Mouse (Mus musculus): Measurements from ENCODE around the gene Snx17. TPM values are rescaled to one million over a fixed set of nuclear protein-coding genes. Genes with fewer than 3 reads are reported as not detected.

Snx17 gene
- polyA plus RNA-seq, 1 experiment = 134 TPM

- Histone ChIP-seq H3K4me3 (ENCODE audit: control insufficient read depth, insufficient read depth, low read length) (no peak overlapping the region), H3K27me3 (ENCODE audit: control insufficient read depth, insufficient read depth, low read length) (no peaks in the 10 kb centered on the region), H3K4me1 (replicated peaks; ENCODE audit: control insufficient read depth, insufficient read depth, low read length) (no peaks in the 10 kb centered on the region), H3K27ac (ENCODE audit: control insufficient read depth, insufficient read depth, low read length) (no peak overlapping the region), H3K36me3 (ENCODE audit: control insufficient read depth, insufficient read depth, low read length) (peaks cover 77% of the 10 kb centered on the region)
- TF ChIP-seq CTCF (IDR thresholded peaks at IDR 0.05; ENCODE audit: borderline replicate concordance, control insufficient read depth, extremely low read depth, insufficient read depth, low read length, poor library complexity) (no peak), POLR2A (IDR thresholded peaks at IDR 0.05; ENCODE audit: control insufficient read depth, extremely low read depth, insufficient read depth, low read length, poor library complexity) (no peak)
- WGBS = 98% methylated on average over 1 of the region's 1 CpGs
- DNase-seq = no peak
Observed at GRCm38 (mm10) chr5:31164878-31165277, 28.1 kb upstream of the Snx17 start.

- no peak overlapping the region for H3K4me3 ChIP-seq (ENCODE audit: control insufficient read depth, insufficient read depth, low read length)
- 98% methylated on average over 4 of the region's 4 CpGs for WGBS
- no peak overlapping the region for H3K27ac ChIP-seq (ENCODE audit: control insufficient read depth, insufficient read depth, low read length)
- no peak for TF ChIP-seq POLR2A (IDR thresholded peaks at IDR 0.05; ENCODE audit: control insufficient read depth, extremely low read depth, insufficient read depth, low read length, poor library complexity)
- TF ChIP-seq CTCF (IDR thresholded peaks at IDR 0.05; ENCODE audit: borderline replicate concordance, control insufficient read depth, extremely low read depth, insufficient read depth, low read length, poor library complexity) = no peak
- no peaks in the 10 kb centered on the region for H3K27me3 ChIP-seq (ENCODE audit: control insufficient read depth, insufficient read depth, low read length)
- no peaks in the 10 kb centered on the region for H3K4me1 ChIP-seq (replicated peaks; ENCODE audit: control insufficient read depth, insufficient read depth, low read length)
- no peak for DNase-seq
- H3K36me3 ChIP-seq (ENCODE audit: control insufficient read depth, insufficient read depth, low read length) = peaks cover 96% of the 10 kb centered on the region
Observed at GRCm38 (mm10) chr5:31168630-31169029, 24.4 kb upstream of the Snx17 start.

GRCm38 (mm10) chr5:31179301-31179765 is 13.7 kb upstream of the Snx17 start:
- H3K27ac ChIP-seq (ENCODE audit: control insufficient read depth, insufficient read depth, low read length) = peak overlapping the region; percentile 96

DNA sequence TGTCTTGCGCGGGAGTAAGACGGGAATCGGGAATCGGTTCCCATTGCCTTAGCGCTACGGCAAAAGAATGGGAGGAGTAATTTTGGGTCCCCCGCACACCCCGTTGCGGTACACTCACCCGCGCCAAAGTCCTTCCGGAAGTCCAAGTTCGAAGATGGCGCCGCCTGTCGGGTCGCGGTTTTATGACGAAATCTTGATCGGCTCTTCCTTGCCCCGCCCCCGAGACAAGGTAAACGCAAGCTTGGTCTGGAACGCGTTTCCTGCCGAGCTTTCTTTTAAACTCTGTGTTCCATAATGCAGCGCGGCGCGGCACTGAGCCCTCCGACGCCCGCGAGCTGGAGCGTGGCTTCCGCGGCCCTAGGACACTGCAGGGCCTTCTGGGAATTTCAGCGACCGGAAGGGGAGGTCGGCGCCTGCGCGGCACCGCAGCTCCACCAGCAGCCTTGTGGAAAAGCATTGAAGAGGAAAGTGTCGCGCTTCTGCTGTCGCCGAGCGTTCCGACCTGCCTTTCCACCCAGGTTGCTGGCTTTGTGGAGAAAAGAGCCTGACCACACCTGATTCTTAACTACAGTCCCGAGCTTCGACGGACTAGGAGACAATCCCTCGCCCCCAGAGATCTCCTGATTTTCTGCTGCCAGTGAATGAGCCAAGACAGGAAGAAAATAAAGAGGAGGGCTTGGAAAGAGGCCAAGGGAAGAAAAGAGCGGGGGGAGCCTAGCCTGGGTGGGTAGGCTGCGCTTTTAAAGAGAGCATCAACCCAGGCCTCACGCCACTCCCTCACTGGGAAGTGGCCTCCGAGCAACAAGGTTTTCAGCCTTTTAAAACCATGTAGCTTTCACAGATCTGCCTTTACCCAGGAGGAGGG is 13.0 kb upstream of the Snx17 start, which contains the start of the genes Gm29609 and Gtf3c2:
Gene Gm29609 (minus strand): TSS at position 146 of the 865 bp plus-strand sequence.
Gene Gtf3c2 (minus strand): TSS at position 379 of the 865 bp plus-strand sequence.
- Histone ChIP-seq H3K4me1 (replicated peaks; ENCODE audit: control insufficient read depth, insufficient read depth, low read length) (peaks cover 4% of the 10 kb centered on the region), H3K27me3 (ENCODE audit: control insufficient read depth, insufficient read depth, low read length) (no peaks in the 10 kb centered on the region), H3K36me3 (ENCODE audit: control insufficient read depth, insufficient read depth, low read length) (no peaks in the 10 kb centered on the region), H3K27ac (ENCODE audit: control insufficient read depth, insufficient read depth, low read length) (peak within 1 kb of the TSS; percentile 96), H3K4me3 (ENCODE audit: control insufficient read depth, insufficient read depth, low read length) (peak within 1 kb of the TSS; percentile 85)
- DNase-seq = peak; percentile 96
- TF ChIP-seq CTCF (IDR thresholded peaks at IDR 0.05; ENCODE audit: borderline replicate concordance, control insufficient read depth, extremely low read depth, insufficient read depth, low read length, poor library complexity) = 0 out of 2 replicates have a peak, but pooled peaks have one; percentile 45
- peak; percentile 90 for TF ChIP-seq POLR2A (IDR thresholded peaks at IDR 0.05; ENCODE audit: control insufficient read depth, extremely low read depth, insufficient read depth, low read length, poor library complexity)
- WGBS = under 1% methylated on average over 59 of the region's 59 CpGs

More at GRCm38 (mm10) chr5:31179301-31179765, 13.7 kb upstream of the Snx17 start:
- Histone ChIP-seq H3K27me3 (ENCODE audit: control insufficient read depth, insufficient read depth, low read length) (no peaks in the 10 kb centered on the region), H3K4me1 (replicated peaks; ENCODE audit: control insufficient read depth, insufficient read depth, low read length) (peaks cover 4% of the 10 kb centered on the region), H3K4me3 (ENCODE audit: control insufficient read depth, insufficient read depth, low read length) (peak overlapping the region; percentile 85), H3K36me3 (ENCODE audit: control insufficient read depth, insufficient read depth, low read length) (peaks cover under 1% of the 10 kb centered on the region; the same call in 1 of the 2 replicates)
- DNase-seq = no peak
- WGBS = under 1% methylated on average over 25 of the region's 25 CpGs
- TF ChIP-seq POLR2A (IDR thresholded peaks at IDR 0.05; ENCODE audit: control insufficient read depth, extremely low read depth, insufficient read depth, low read length, poor library complexity) (no peak), CTCF (IDR thresholded peaks at IDR 0.05; ENCODE audit: borderline replicate concordance, control insufficient read depth, extremely low read depth, insufficient read depth, low read length, poor library complexity) (no peak)

DNA sequence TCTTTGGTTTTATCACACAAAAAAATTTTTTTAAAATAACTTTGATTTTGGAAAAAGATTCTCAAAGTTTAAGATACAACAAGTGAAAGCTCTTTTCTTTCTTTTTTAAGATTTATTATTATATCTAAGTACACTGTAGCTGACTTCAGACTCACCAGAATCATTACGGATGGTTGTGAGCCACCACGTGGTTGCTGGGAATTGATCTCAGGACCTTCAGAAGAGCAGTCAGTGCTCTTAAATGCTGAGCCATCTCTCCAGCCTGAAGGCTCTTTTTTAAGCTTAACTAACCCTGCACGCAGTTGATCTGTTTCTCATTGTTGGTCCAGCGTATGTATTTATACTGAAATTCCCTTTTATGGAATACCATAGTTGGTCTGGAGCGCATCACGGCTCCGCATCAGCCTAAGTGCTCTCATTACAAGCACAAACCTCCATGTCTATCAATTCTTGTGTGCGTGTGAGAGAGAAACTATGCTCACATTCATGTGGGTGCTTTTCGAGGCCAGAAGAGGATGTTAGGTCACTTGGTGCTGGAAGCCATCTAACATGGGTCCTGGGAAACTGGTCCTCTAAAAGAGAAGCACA is 11.8 kb upstream of the Snx17 start:
- no peaks in the 10 kb centered on the region for H3K36me3 ChIP-seq (ENCODE audit: control insufficient read depth, insufficient read depth, low read length)
- WGBS = 96% methylated on average over 9 of the region's 9 CpGs
- no peaks in the 10 kb centered on the region for H3K27me3 ChIP-seq (ENCODE audit: control insufficient read depth, insufficient read depth, low read length)
- no peak for DNase-seq
- H3K4me3 ChIP-seq (ENCODE audit: control insufficient read depth, insufficient read depth, low read length) = no peak overlapping the region
- no peak overlapping the region for H3K27ac ChIP-seq (ENCODE audit: control insufficient read depth, insufficient read depth, low read length)
- TF ChIP-seq POLR2A (IDR thresholded peaks at IDR 0.05; ENCODE audit: control insufficient read depth, extremely low read depth, insufficient read depth, low read length, poor library complexity) (no peak), CTCF (IDR thresholded peaks at IDR 0.05; ENCODE audit: borderline replicate concordance, control insufficient read depth, extremely low read depth, insufficient read depth, low read length, poor library complexity) (no peak)
- H3K4me1 ChIP-seq (replicated peaks; ENCODE audit: control insufficient read depth, insufficient read depth, low read length) = peaks cover 4% of the 10 kb centered on the region

DNA sequence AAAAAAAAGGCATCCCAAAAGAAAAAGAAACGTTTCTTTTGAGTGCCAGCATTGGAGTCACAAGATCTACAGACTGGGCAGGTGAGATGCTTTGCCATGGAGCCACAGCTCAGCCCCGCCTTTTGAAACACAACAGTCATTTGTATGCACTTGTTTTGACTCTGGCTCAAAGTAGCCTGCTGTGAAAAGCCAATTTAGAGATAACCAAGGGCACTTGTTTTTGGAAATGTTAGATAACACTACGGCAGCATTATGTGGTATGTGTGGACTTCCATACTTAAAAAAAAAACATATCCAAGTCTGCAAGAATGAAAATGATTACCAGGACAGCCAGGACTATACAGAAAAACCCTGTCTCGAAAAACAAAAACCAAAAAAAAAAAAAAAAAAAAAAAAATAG is 9.3 kb upstream of the Snx17 start:
- H3K36me3 ChIP-seq (ENCODE audit: control insufficient read depth, insufficient read depth, low read length) = peaks cover 13% of the 10 kb centered on the region
- WGBS = 74% methylated on average over 4 of the region's 4 CpGs

More for the DNA sequence above, 9.3 kb upstream of the Snx17 start:
- Histone ChIP-seq H3K27ac (ENCODE audit: control insufficient read depth, insufficient read depth, low read length) (no peak overlapping the region), H3K4me1 (replicated peaks; ENCODE audit: control insufficient read depth, insufficient read depth, low read length) (peaks cover 4% of the 10 kb centered on the region), H3K27me3 (ENCODE audit: control insufficient read depth, insufficient read depth, low read length) (no peaks in the 10 kb centered on the region), H3K4me3 (ENCODE audit: control insufficient read depth, insufficient read depth, low read length) (no peak overlapping the region)
- DNase-seq = no peak
- no peak for TF ChIP-seq CTCF (IDR thresholded peaks at IDR 0.05; ENCODE audit: borderline replicate concordance, control insufficient read depth, extremely low read depth, insufficient read depth, low read length, poor library complexity)
- no peak for TF ChIP-seq POLR2A (IDR thresholded peaks at IDR 0.05; ENCODE audit: control insufficient read depth, extremely low read depth, insufficient read depth, low read length, poor library complexity)

Data from thymus, adult 2 months (tissue).